ENCODE assay signal across 10 mouse cellular contexts in genomic region chr12:98282776-98283486, GRCm38 (mm10). TPM values are rescaled to one million over a fixed set of nuclear protein-coding genes. Genes with fewer than 3 reads are reported as not detected.
DNase-seq lines count a peak whose midpoint lies in the region.
"Had no signal": no experiment of that assay in that cellular context is flagged by ENCODE, and none has a peak within 500 bp of the region (broad histone marks: within the 10 kb centered on the region; RNA-seq: fewer than 3 reads in every experiment).

No protein-coding gene starts in this region.

- H3K27me3 ChIP-seq in forebrain, embryonic 10.5 days (ENCODE audit: poor library complexity, severe bottlenecking): no peaks in the 10 kb centered on the region

- H3K4me1 ChIP-seq in forebrain, embryonic 10.5 days: no peaks in the 10 kb centered on the region

- no peak overlapping the region for H3K27ac ChIP-seq in forebrain, embryonic 10.5 days

- no peaks in the 10 kb centered on the region for H3K9me3 ChIP-seq in forebrain, embryonic 10.5 days

- no peak overlapping the region for H3K4me3 ChIP-seq in forebrain, embryonic 10.5 days

- peak; percentile 66 for DNase-seq in right cerebral cortex, adult 18-20 months
- DNase-seq in right cerebral cortex, postnatal 4 days: no peak
- DNase-seq in adrenal gland, adult 8-10 months: peak; percentile 28
- DNase-seq in induced T-regulatory cell, adult 2 months (ENCODE audit: low read depth): peak; percentile 72
- DNase-seq in right cerebral cortex, postnatal 36 days (ENCODE audit: low spot score in 2 of 2): peak; percentile 25 to 33
- no peak for DNase-seq in gastrocnemius, adult 18-20 months (ENCODE audit: low spot score)
- no peak for DNase-seq in forebrain, embryonic 10.5 days (ENCODE audit: extremely low spot score, low spot score)
- DNase-seq in lung, postnatal 14 days: no peak
- DNase-seq: heart, postnatal 14 days; lung, embryonic 14.5 days had no signal

- whole genome bisulfite sequencing in forebrain, embryonic 10.5 days: 86% methylated on average over 14 of the region's 14 CpGs

- no peaks in the 10 kb centered on the region for H3K36me3 ChIP-seq in forebrain, embryonic 10.5 days (replicated peaks)

RNA-seq across cellular contexts. Expression of gene Gpr65, which starts 14.5 kb away (rescaled TPM):
- 1 to 10 TPM; 1.4 to 3.8 (median 2.9) TPM for total RNA-seq in adrenal gland, adult 8-10 months (2022)
- under 1 TPM in 1 of 2 experiments, not detected in 1; 0.14 TPM for total RNA-seq in gastrocnemius, adult 18-20 months (2021)
- 0.26 and 0.28 TPM in 2 replicates for polyA plus RNA-seq in forebrain, embryonic 10.5 days (2016; fragmentation: Nextera tagmentation; extraction: Ambion mirVana)

RNA-seq across cellular contexts. Expression of gene Galc, which starts 23.7 kb away (rescaled TPM):
- total RNA-seq in adrenal gland, adult 8-10 months (2022): 10 to 100 TPM; 12.9 to 19.5 (median 15.9) TPM
- 1 to 10 TPM; 5.3 to 5.5 TPM for total RNA-seq in gastrocnemius, adult 18-20 months (2021)
- 14.0 and 14.9 TPM in 2 replicates for polyA plus RNA-seq in forebrain, embryonic 10.5 days (2016; fragmentation: Nextera tagmentation; extraction: Ambion mirVana)

Comparison
In these comparisons a context has a peak if more than half of its experiments do, and no peak if none do; other contexts are left out.
1. DNase-seq: peak in right cerebral cortex, adult 18-20 months (single experiment), adrenal gland, adult 8-10 months (single experiment), induced T-regulatory cell, adult 2 months (single experiment) and right cerebral cortex, postnatal 36 days (2 of 2); none in right cerebral cortex, postnatal 4 days (single experiment), gastrocnemius, adult 18-20 months (single experiment), forebrain, embryonic 10.5 days (single experiment) and lung, postnatal 14 days (single experiment).